Mouse (Mus musculus) heart, embryonic 11.5 days (tissue): Measurements from ENCODE around the gene Ptbp1. TPM values are rescaled to one million over a fixed set of nuclear protein-coding genes. Genes with fewer than 3 reads are reported as not detected.

Experiments
- ATAC-seq: fragments of 200-750 bp; cut with Nextera tagmentation; replicated peaks from 2 replicates; pipeline ENCODE4 v1.8.0; 2017; ENCODE audit warnings: moderate library complexity; ENCODE audit not compliant: insufficient number of reproducible peaks, low FRiP score, low TSS enrichment
- H3K27ac ChIP-seq: fragments of 300-500 bp; sonication (generic); 2 replicates; pipeline ENCODE4 v1.5.1; 2014; ENCODE audit warnings: mild to moderate bottlenecking, low read depth, low read length
- H3K27me3 ChIP-seq: fragments of 300-500 bp; sonication (generic); 2 replicates; pipeline ENCODE4 v1.6.1; 2014; ENCODE audit warnings: mild to moderate bottlenecking, low read length, mixed read lengths; ENCODE audit not compliant: control insufficient read depth, insufficient read depth
- H3K36me3 ChIP-seq: fragments of 300-500 bp; sonication (generic); 2 replicates; pipeline ENCODE4 v1.6.1; 2014; ENCODE audit warnings: mild to moderate bottlenecking, low read length, moderate library complexity, mixed read lengths; ENCODE audit not compliant: control insufficient read depth, insufficient read depth
- H3K4me1 ChIP-seq: fragments of 300-500 bp; sonication (generic); 2 replicates; pipeline ENCODE4 v1.6.1; 2014; ENCODE audit warnings: low read length; ENCODE audit not compliant: control insufficient read depth, insufficient read depth
- H3K4me2 ChIP-seq: fragments of 300-500 bp; sonication (generic); 2 replicates; pipeline ENCODE4 v1.6.1; 2014; ENCODE audit warnings: mild to moderate bottlenecking, moderate library complexity
- H3K4me3 ChIP-seq: fragments of 300-500 bp; sonication (generic); 2 replicates; pipeline ENCODE4 v1.5.1; 2014; ENCODE audit warnings: low read depth, low read length
- H3K9ac ChIP-seq: fragments of 300-500 bp; sonication (generic); 2 replicates; pipeline ENCODE4 v1.6.1; 2014; ENCODE audit warnings: mild to moderate bottlenecking, low read depth, low read length, moderate library complexity
- H3K9me3 ChIP-seq: fragments of 300-500 bp; sonication (generic); replicated peaks from 2 replicates; pipeline ENCODE4 v1.6.1; 2016; ENCODE audit warnings: low read length; ENCODE audit not compliant: control insufficient read depth
- WGBS: fragments of 180-500 bp; shearing (Covaris S2); extraction: QIAGEN DNeasy Blood & Tissue Kit; methylation state at CpG from one replicate; pipeline ENCODE4 v1.1.7; 2014; ENCODE audit not compliant: insufficient replicate concordance; 5-methylcytosine and 5-hydroxymethylcytosine counted together
- polyA plus RNA-seq: library from polyadenylated mRNA; unstranded; fragments of >200 nt; fragmentation: Nextera tagmentation; extraction: Ambion mirVana; gene quantifications from 2 replicates; pipeline ENCODE4 v1.2.1, GENCODE M21; 2014

The Ptbp1 gene
- polyA plus RNA-seq, 1 experiment from 2014 or later = 112 TPM

GRCm38 (mm10) chr10:79822372-79822771, 31.9 kb upstream of the Ptbp1 start:
- no peaks in the 10 kb centered on the region for H3K9me3 ChIP-seq
- H3K4me3 ChIP-seq = no peak overlapping the region
- WGBS = 42% methylated on average over 15 of the region's 17 CpGs
- H3K36me3 ChIP-seq = no peaks in the 10 kb centered on the region
- no peak overlapping the region for H3K27ac ChIP-seq
- ATAC-seq = no peak
- H3K9ac ChIP-seq = peak overlapping the region; percentile 43; the same call in 1 of the 2 replicates
- H3K27me3 ChIP-seq = peaks cover 3% of the 10 kb centered on the region; the same call in 1 of the 2 replicates
- H3K4me1 ChIP-seq = peaks cover 17% of the 10 kb centered on the region
- no peak overlapping the region; the same call in 1 of the 2 replicates for H3K4me2 ChIP-seq

- ATAC-seq = no peak
- H3K4me1 ChIP-seq = peaks cover 17% of the 10 kb centered on the region
- no peaks in the 10 kb centered on the region for H3K36me3 ChIP-seq
- WGBS = 62% methylated on average over 6 of the region's 6 CpGs
- H3K9me3 ChIP-seq = no peaks in the 10 kb centered on the region
- 0 out of 2 replicates have a peak overlapping the region, but pooled peaks have one; percentile 43 for H3K9ac ChIP-seq
- H3K4me2 ChIP-seq = no peak overlapping the region
- no peak overlapping the region for H3K27ac ChIP-seq
- peaks cover 3% of the 10 kb centered on the region; the same call in 1 of the 2 replicates for H3K27me3 ChIP-seq
- no peak overlapping the region for H3K4me3 ChIP-seq
Measured at GRCm38 (mm10) chr10:79823011-79823410, 31.2 kb upstream of the Ptbp1 start.

DNA sequence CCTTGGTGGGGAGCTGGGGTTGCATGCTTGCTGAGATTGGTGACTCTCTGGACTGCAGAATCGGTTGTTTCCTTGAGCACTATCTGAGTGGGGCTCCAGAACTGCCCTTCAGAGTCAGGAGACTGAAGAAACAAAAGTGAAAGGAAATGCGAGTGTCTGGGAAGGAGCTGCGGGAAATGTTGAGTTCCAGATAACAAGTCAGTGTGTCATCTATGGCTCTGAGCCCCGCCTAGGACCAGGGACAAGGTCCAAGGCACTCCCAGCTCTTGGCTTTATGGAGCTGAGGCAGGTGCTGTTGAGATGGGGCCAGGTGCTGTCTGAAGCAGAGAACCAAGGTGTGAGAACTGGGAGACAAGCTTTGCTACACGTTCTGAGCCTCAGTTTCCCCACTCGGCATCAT, 29.8 kb upstream of the Ptbp1 start:
- ATAC-seq = no peak
- Histone ChIP-seq H3K4me2 (no peak overlapping the region), H3K9ac (no peak overlapping the region), H3K27ac (peak overlapping the region; percentile 13), H3K27me3 (peaks cover 3% of the 10 kb centered on the region; the same call in 1 of the 2 replicates), H3K36me3 (no peaks in the 10 kb centered on the region), H3K9me3 (no peaks in the 10 kb centered on the region), H3K4me3 (no peak overlapping the region), H3K4me1 (peaks cover 17% of the 10 kb centered on the region)
- WGBS = 47% methylated on average over 6 of the region's 6 CpGs

DNA sequence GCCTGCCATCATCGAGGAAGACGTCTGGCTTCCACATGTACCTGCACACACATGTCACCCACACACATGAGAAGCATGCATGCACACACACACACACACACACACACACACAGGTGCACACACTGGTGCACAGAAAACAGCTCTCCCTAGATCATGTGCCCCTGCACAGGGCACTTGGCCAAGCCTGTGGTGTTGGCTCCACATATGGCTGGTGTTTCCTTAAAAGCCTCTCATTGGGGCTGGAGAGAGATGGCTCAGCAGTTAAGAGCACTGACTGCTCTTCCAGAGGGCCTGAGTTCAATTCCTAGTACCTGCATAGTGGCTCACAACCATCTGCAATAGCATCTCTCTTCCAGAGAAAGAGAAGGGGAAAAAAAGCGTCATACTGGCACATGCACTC, 22.6 kb upstream of the Ptbp1 start:
- no peak for ATAC-seq
- Histone ChIP-seq H3K9me3 (no peaks in the 10 kb centered on the region), H3K4me2 (no peak overlapping the region), H3K4me3 (no peak overlapping the region), H3K4me1 (no peaks in the 10 kb centered on the region), H3K27ac (no peak overlapping the region), H3K9ac (no peak overlapping the region), H3K27me3 (peaks cover 2% of the 10 kb centered on the region; the same call in 1 of the 2 replicates), H3K36me3 (no peaks in the 10 kb centered on the region)
- WGBS = 77% methylated on average over 3 of the region's 3 CpGs

- ATAC-seq = no peak
- Histone ChIP-seq H3K27ac (no peak overlapping the region), H3K9me3 (peaks cover 3% of the 10 kb centered on the region; the same call in 1 of the 2 replicates), H3K9ac (no peak overlapping the region), H3K4me2 (no peak overlapping the region), H3K36me3 (no peaks in the 10 kb centered on the region), H3K27me3 (no peaks in the 10 kb centered on the region), H3K4me3 (no peak overlapping the region), H3K4me1 (no peaks in the 10 kb centered on the region)
- 67% methylated on average over 7 of the region's 7 CpGs for WGBS
Measured at GRCm38 (mm10) chr10:79832026-79832785, 22.0 kb upstream of the Ptbp1 start.

GRCm38 (mm10) chr10:79832786-79833181, 21.4 kb upstream of the Ptbp1 start:
- WGBS = 67% methylated on average over 9 of the region's 9 CpGs
- H3K4me1 ChIP-seq = no peaks in the 10 kb centered on the region
- no peaks in the 10 kb centered on the region for H3K36me3 ChIP-seq
- H3K27ac ChIP-seq = no peak overlapping the region
- peaks cover 3% of the 10 kb centered on the region; the same call in 1 of the 2 replicates for H3K9me3 ChIP-seq
- no peak overlapping the region for H3K4me2 ChIP-seq
- H3K4me3 ChIP-seq = no peak overlapping the region
- no peak overlapping the region for H3K9ac ChIP-seq
- ATAC-seq = no peak
- H3K27me3 ChIP-seq = no peaks in the 10 kb centered on the region

DNA sequence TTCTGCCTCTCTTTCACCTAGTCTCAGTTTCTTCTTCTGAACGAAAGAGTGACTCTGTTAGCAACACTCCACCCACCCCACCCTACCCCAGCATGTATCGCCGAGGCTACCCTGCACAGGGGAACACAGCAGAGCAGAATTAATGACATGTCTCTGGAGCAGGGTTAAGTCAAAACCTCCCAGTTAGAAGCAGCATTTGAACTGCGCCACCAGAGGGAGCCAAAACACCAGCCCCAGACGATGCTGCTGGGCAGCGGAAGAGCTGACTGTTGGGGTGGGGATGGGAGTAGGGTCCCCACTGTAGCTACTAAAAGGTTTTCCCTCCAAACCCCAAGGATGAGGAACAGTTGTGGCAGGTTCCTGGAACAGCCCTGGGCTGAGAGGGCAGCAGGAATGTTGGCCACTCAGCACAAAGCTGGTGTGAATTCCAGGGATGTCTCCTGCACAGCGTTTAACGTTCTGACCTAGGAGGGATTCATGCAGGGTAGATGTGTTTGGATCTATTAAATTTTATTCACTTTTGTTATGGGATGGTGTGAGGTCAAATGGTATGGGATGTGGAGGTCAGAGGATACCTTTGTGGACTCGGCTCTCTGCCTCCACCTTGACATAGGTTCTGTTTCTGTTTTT, 19.3 kb upstream of the Ptbp1 start:
- ATAC-seq = peak; percentile 44; the same call in 1 of the 2 replicates
- WGBS = 20% methylated on average over 9 of the region's 9 CpGs
- Histone ChIP-seq H3K9me3 (peaks cover 3% of the 10 kb centered on the region; the same call in 1 of the 2 replicates), H3K4me2 (peak overlapping the region; percentile 19; the same call in 1 of the 2 replicates), H3K4me1 (no peaks in the 10 kb centered on the region), H3K36me3 (no peaks in the 10 kb centered on the region), H3K27me3 (no peaks in the 10 kb centered on the region), H3K27ac (no peak overlapping the region), H3K9ac (no peak overlapping the region), H3K4me3 (no peak overlapping the region)

GRCm38 (mm10) chr10:79836918-79837317, 17.3 kb upstream of the Ptbp1 start:
- no peak overlapping the region for H3K4me3 ChIP-seq
- WGBS = 95% methylated on average over 3 of the region's 3 CpGs
- ATAC-seq = no peak

More at GRCm38 (mm10) chr10:79836918-79837317, 17.3 kb upstream of the Ptbp1 start:
- H3K27ac ChIP-seq = no peak overlapping the region
- H3K27me3 ChIP-seq = no peaks in the 10 kb centered on the region
- peaks cover 3% of the 10 kb centered on the region; the same call in 1 of the 2 replicates for H3K9me3 ChIP-seq
- H3K36me3 ChIP-seq = no peaks in the 10 kb centered on the region
- H3K4me2 ChIP-seq = no peak overlapping the region
- no peak overlapping the region for H3K9ac ChIP-seq
- peaks cover 5% of the 10 kb centered on the region; the same call in 1 of the 2 replicates for H3K4me1 ChIP-seq
